Mouse (Mus musculus) lung, postnatal 0 days (tissue): Measurements from ENCODE around the gene Olfr1555-ps1.

Experiments
- CTCF ChIP-seq: IDR thresholded peaks from 2 replicates; pipeline ENCODE4 v1.5.1; 2016; ENCODE audit warnings: antibody characterized with exemption, mild to moderate bottlenecking
- EP300 ChIP-seq: IDR thresholded peaks from 2 replicates; pipeline ENCODE4 v1.6.1; 2016; ENCODE audit warnings: antibody characterized with exemption, mild to moderate bottlenecking, control low read depth

GRCm38 (mm10) chr19:12145452-12145851, 24.5 kb downstream of the Olfr1555-ps1 start:
- no peak for TF ChIP-seq CTCF
- no peak for TF ChIP-seq EP300
